Mouse (Mus musculus) layer of hippocampus, adult 9-11 months (tissue): Measurements from ENCODE around the gene Gpsm2.
A peak's percentile ranks its signal among the peaks of the same experiment; 100 is the strongest.

Experiments
- DNase-seq: peaks from one replicate; pipeline ENCODE4 v3.0.0; 2022

The Gpsm2 gene

DNA sequence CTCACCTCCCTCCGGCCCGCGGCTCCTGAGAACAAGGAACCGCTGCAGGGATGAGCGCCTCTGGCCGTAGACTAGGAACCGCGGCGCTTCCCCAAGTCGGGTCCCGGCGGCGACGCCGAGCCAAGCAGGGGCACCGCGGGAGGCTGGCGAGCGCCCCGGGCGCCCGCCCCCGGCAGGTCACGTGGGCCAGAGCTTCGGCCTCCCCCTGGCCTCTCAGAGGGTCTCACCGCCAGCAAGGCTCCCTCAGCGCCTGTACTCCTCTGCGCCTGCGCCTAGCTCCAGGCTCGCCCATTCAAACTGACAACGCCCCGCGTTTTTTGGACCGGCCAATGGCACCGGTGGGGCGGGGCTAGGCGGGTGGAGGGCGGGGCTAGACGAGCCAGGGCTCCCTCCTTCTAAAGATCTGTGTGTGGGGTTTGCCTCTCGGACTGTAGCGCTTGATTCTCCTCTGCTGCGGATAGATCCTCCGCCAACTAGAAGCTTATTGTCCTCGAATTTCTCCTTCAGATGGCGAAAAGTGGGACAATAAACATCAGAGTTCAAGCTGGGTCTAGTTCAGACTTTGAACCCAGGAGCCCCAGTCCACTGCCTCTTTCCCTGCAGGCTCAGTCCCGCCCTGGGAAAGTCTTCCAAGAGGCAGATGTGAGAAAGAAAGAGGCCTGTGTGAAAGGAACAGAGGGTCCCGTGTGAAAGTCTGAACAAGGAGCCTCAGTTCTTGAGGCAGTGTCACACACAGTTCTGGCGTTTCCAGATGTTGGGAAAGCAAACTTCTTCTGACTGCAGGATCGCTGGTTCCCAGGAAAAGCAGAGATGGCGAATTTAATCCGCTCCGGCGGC is at the start of gene Gpsm2:
Gene Gpsm2, minus strand, starts transcription at position 274 of the 837 bp plus-strand sequence.
- peak; percentile 95 for DNase-seq

DNA sequence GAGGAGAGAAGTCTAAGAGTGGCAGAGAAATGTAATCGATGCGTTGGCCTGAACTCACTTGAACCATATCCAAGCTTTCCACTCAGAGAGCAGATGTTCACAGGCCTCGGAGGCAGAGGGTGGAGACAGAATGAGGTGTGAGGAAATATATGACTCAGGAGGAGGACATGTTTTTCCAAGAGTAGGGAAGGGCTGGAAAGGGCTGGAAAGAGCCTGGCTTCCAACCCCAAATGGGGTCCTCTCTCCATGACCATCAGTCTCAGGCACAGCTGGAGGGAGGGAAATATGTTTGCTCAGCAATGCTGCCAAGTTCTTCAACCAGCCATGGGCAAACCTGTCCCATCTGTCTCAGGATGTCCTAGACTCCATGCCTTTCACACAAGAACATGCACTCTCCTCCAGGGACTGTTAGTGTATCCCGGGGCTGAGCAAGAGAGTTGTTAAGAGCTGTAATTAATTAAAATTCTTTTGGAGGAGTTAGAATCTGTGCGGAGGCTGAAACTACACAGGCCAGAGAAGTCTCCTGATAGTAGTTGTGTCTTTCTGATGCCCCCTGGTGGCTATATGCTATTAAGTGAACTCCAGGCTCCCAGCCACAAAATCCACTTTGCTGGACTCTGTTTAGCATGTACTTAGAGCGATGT is 48.7 kb upstream of the Gpsm2 start:
- DNase-seq = peak; percentile 83

GRCm38 (mm10) chr3:108769547-108769946 is 47.4 kb upstream of the Gpsm2 start:
- no peak for DNase-seq

DNA sequence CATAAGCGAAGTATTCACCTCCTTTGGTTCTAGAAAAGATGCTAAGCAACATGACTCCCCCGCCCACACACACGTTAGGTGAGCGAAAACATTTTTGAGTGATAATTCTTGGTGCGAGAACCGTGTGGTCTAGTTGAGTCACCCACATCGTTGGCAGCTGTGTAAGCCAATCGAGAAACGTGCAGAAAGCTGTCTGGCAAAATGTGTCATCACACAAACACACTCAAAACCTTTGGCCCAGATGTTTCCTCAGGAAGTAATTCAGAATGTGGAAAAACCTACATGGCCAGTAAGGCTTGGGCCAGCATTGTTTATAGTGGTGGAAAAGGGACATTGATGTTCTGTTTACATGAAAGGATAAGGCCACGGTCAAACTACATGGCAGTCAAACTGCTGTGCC is 45.3 kb upstream of the Gpsm2 start:
- DNase-seq = no peak

GRCm38 (mm10) chr3:108766943-108767342 is 44.8 kb upstream of the Gpsm2 start:
- DNase-seq = no peak

- no peak for DNase-seq
These were observed 43.4 kb upstream of the Gpsm2 start for GRCm38 (mm10) chr3:108765476-108765875.

DNA sequence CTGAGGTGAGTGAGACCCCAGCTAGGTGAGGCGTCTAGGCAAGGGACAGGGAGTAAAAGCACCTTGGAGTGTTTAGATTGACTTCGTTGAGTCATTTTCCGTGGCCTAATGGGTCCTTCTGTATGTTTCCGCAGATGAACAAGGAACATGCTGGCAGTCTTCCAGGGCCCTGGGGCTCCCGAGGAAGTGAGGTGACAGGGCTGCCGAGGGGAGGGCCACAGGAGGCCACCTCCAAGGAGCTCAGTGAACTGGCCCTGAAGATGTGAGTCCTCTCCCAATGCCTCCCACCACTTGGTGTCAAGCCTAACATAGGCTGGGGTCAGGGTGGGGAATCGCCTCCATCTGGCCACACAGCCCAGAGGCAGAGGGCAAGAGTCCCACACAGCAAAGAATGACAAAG is 42.9 kb upstream of the Gpsm2 start:
- DNase-seq = no peak

- no peak for DNase-seq
These were observed 41.6 kb upstream of the Gpsm2 start for GRCm38 (mm10) chr3:108763691-108764090.

DNA sequence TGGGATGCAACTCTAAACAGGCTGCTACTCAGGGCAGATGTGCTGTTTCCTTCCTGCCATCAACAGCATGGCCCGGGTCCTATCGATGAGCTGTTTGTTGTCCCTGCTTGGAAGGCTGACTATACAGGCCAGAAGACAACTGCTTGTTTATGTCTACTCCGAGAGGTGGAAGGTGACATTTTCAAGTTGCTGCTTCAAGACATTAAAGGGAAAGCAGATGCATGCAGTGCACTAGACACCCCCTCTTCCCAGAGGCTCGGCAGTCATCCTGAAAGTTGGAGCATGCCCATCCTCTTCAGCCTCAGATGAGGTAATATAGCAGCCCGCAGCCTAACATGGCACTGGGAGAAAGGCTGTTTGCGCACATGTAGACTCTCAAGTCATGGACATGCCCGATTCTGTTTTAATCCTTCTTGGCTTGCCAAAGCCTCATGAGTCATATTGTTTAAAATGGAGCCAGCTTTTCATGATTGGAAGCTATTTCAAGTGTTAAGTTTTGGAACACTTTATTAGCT is 40.5 kb upstream of the Gpsm2 start:
- DNase-seq = peak; percentile 61

DNA sequence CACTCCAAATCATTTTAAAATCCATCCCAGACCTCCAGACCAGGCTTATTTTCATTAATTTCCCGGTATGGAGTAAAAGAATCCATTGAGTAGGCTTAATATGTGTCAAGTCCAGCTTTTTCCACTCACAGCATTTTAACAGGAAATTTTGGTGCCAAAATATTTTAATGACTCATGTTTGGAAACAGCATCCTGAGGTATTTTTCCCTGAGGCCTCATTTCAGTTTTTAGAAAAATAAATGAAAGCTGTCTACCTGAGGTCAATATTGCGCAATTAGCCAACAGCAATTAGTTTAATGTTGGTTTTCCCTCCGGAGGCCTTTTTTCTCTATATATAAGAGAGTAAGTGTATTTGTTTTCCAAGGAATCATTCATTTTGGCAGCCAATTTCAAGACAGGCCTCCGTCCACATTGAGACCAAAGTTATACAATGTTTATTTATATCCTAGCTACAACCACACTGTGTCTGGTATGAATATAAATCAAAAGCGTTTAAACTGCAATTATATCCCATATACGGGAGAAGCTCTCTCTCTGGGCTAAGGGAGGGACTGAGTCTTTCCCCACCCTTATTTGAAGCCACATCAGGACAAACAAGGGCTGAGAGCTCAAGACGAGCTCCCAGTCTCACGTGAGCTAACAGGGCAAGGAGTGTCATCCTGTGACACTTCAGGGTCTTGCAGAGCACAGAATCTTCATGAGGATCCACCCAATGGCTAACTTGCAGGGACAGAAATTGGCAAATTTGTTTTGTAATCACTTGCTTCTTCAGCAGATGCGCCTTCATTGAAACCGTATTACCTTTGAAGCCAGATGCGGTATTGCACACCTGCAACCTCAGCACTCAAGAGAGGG is 37.7 kb upstream of the Gpsm2 start:
- DNase-seq = no peak

GRCm38 (mm10) chr3:108757570-108757969 is 35.5 kb upstream of the Gpsm2 start:
- DNase-seq = no peak

GRCm38 (mm10) chr3:108756131-108756530 is 34.0 kb upstream of the Gpsm2 start:
- DNase-seq = no peak

- no peak for DNase-seq
These were observed 33.4 kb upstream of the Gpsm2 start for GRCm38 (mm10) chr3:108755542-108755941.

- no peak for DNase-seq
These were observed 32.4 kb upstream of the Gpsm2 start for GRCm38 (mm10) chr3:108754541-108754940.

- DNase-seq = no peak
These were observed 29.6 kb upstream of the Gpsm2 start for GRCm38 (mm10) chr3:108751691-108752090.

- DNase-seq = no peak
These were observed 29.0 kb upstream of the Gpsm2 start for GRCm38 (mm10) chr3:108751061-108751460.

DNA sequence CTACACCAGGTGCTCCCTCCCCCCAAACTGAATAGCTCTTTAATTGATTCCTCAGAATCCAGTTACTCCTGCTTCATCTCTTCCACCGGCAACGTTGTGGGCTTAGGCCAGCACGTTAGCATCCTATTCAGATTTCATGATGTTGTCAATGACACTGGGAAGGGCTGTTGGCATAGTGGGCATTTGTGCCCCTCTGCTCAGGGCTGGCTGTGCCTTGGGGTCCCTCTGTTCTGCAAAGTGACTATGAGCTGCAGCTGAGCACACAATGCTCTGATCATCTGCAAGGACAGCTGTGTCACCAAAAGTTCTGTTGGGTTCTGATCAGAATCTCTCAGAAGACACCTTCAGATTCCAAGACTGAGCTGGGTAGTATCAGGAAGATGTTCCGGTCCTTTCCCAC is 22.0 kb upstream of the Gpsm2 start:
- DNase-seq = no peak

DNA sequence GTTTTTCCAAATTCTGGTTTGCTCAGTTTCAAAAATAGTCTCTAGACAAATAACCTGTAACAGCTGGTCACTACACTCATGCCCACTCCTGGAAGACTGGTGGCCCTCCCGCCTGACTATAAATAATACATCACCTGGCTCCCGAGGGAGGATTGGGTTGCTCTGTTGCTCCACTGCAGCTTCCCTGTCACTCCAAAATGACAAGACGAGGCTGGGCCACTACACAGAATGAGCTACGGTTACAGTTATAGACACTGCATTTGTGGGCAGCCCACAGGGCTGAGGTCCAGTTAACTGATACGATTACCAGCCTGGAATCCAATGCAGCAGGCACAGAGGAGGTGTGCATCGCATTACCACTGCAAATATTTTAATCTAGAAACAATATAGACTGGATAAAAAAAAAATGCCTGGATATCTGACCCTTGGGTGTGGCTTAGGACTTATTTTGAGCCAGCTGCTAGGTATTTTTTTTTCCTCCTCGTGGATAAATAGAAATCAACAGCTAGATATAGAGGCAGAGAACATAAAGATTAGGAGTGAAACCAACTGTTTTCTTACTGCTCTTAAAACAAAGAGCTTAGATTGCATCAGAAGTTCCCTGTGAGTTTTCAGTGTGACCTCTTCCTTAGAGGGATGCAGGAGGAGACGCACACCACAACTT is 17.1 kb upstream of the Gpsm2 start, which contains the start of gene Aknad1:
Gene Aknad1, plus strand, starts transcription at position 614 of the 664 bp plus-strand sequence.
- no peak for DNase-seq

GRCm38 (mm10) chr3:108737761-108738160 is 15.7 kb upstream of the Gpsm2 start:
- no peak for DNase-seq

- DNase-seq = no peak
These were observed 8.2 kb upstream of the Gpsm2 start for GRCm38 (mm10) chr3:108730316-108730715.

DNA sequence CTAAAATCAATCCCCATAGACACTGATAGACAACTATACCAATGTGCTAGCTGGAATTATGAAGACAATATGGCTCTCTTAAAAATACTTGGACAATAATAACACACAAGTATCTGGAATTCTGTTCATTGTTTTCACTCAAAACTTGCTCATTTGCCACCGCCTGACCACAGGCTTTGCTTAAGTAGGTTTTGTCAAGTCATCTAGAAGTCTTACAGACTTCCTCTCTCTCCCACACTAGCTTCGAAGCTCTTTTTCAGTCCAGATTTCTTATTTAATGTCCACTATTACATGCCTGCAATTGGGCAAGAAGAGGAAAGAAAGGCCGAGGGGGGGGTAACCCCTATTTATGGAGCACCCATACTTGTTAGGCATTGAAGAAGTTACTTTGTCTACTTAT is 5.7 kb upstream of the Gpsm2 start:
- DNase-seq = no peak

GRCm38 (mm10) chr3:108727344-108727743 is 5.2 kb upstream of the Gpsm2 start:
- DNase-seq = no peak

GRCm38 (mm10) chr3:108726413-108726812 is 4.3 kb upstream of the Gpsm2 start:
- no peak for DNase-seq
